Mouse (Mus musculus): ENCODE data around the gene Gm17334. TPM values are rescaled to one million over a fixed set of nuclear protein-coding genes. Genes with fewer than 3 reads are reported as not detected.

The Gm17334 gene
- polyA plus RNA-seq, 1 experiment, result 0.19 TPM

- Histone ChIP-seq H3K36me3 (ENCODE audit: control insufficient read depth, insufficient read depth) (peaks cover 21% of the 10 kb centered on the region), H3K4me3 (no peak overlapping the region), H3K4me2 (ENCODE audit: low read depth) (no peak overlapping the region), H3ac (ENCODE audit: control insufficient read depth, insufficient read length) (no peak overlapping the region), H3K79me2 (ENCODE audit: control insufficient read depth, insufficient read depth) (no peaks in the 10 kb centered on the region), H3K27me3 (ENCODE audit: control insufficient read depth, insufficient read depth, insufficient read length) (no peaks in the 10 kb centered on the region)
- TF ChIP-seq MAX (IDR thresholded peaks at IDR 0.05; ENCODE audit: low read depth) (no peak), SRF (IDR thresholded peaks at IDR 0.05; ENCODE audit: control insufficient read depth, insufficient read length, low read depth) (no peak), MYOD1 (IDR thresholded peaks at IDR 0.05; ENCODE audit: control insufficient read depth in 1 of 3, insufficient read length in 2 of 3, low read depth in 2 of 3) (no peak), POLR2AphosphoS2 (IDR thresholded peaks at IDR 0.05; ENCODE audit: insufficient read length, low read depth) (no peak), USF1 (IDR thresholded peaks at IDR 0.05; ENCODE audit: low read depth) (no peak), E2F4 (IDR thresholded peaks at IDR 0.05; ENCODE audit: insufficient read depth) (no peak), POLR2A (IDR thresholded peaks at IDR 0.05; ENCODE audit: insufficient read length, low read depth) (no peak), TCF12 (IDR thresholded peaks at IDR 0.05; ENCODE audit: insufficient read depth, poor library complexity, severe bottlenecking) (no peak), TCF3 (IDR thresholded peaks at IDR 0.05; ENCODE audit: insufficient read length, low read depth) (no peak), CEBPB (IDR thresholded peaks at IDR 0.05; ENCODE audit: insufficient read depth, poor library complexity, severe bottlenecking) (no peak), REST (IDR thresholded peaks at IDR 0.05; ENCODE audit: insufficient read depth, insufficient read length) (no peak), MYOG (IDR thresholded peaks at IDR 0.05; ENCODE audit: control insufficient read depth in 1 of 3, insufficient read depth in 1 of 3, insufficient read length in 2 of 3, low read depth in 2 of 3) (no peak)
Measured at GRCm38 (mm10) chr11:53781964-53782363, 9.0 kb upstream of the Gm17334 start.

GRCm38 (mm10) chr11:53781201-53781775, 8.3 kb upstream of the Gm17334 start:
- Histone ChIP-seq H3K27me3 (ENCODE audit: control insufficient read depth, insufficient read depth, insufficient read length) (no peaks in the 10 kb centered on the region), H3K4me2 (ENCODE audit: low read depth) (no peak overlapping the region), H3K36me3 (ENCODE audit: control insufficient read depth, insufficient read depth) (peaks cover 28% of the 10 kb centered on the region), H3K79me2 (ENCODE audit: control insufficient read depth, insufficient read depth) (no peaks in the 10 kb centered on the region), H3K4me3 (no peak overlapping the region), H3ac (ENCODE audit: control insufficient read depth, insufficient read length) (no peak overlapping the region)
- TF ChIP-seq POLR2A (IDR thresholded peaks at IDR 0.05; ENCODE audit: insufficient read length, low read depth) (no peak), E2F4 (IDR thresholded peaks at IDR 0.05; ENCODE audit: insufficient read depth) (no peak), POLR2AphosphoS2 (IDR thresholded peaks at IDR 0.05; ENCODE audit: insufficient read length, low read depth) (no peak), MYOG (IDR thresholded peaks at IDR 0.05; ENCODE audit: control insufficient read depth in 1 of 3, insufficient read depth in 1 of 3, insufficient read length in 2 of 3, low read depth in 2 of 3) (no peak), SRF (IDR thresholded peaks at IDR 0.05; ENCODE audit: control insufficient read depth, insufficient read length, low read depth) (no peak), REST (IDR thresholded peaks at IDR 0.05; ENCODE audit: insufficient read depth, insufficient read length) (no peak), CEBPB (IDR thresholded peaks at IDR 0.05; ENCODE audit: insufficient read depth, poor library complexity, severe bottlenecking) (no peak), TCF3 (IDR thresholded peaks at IDR 0.05; ENCODE audit: insufficient read length, low read depth) (no peak), MYOD1 (IDR thresholded peaks at IDR 0.05; ENCODE audit: control insufficient read depth in 1 of 3, insufficient read length in 2 of 3, low read depth in 2 of 3) (no peak)

- Histone ChIP-seq H3K36me3 (ENCODE audit: control insufficient read depth, insufficient read depth) (peaks cover 36% of the 10 kb centered on the region), H3ac (ENCODE audit: control insufficient read depth, insufficient read length) (no peak overlapping the region), H3K27me3 (ENCODE audit: control insufficient read depth, insufficient read depth, insufficient read length) (no peaks in the 10 kb centered on the region), H3K4me3 (no peak overlapping the region), H3K79me2 (ENCODE audit: control insufficient read depth, insufficient read depth) (no peaks in the 10 kb centered on the region), H3K4me2 (ENCODE audit: low read depth) (no peak overlapping the region)
- no peak for TF ChIP-seq REST (IDR thresholded peaks at IDR 0.05; ENCODE audit: insufficient read depth, insufficient read length)
- no peak for TF ChIP-seq MYOD1 (IDR thresholded peaks at IDR 0.05; ENCODE audit: control insufficient read depth in 1 of 3, insufficient read length in 2 of 3, low read depth in 2 of 3)
- TF ChIP-seq POLR2AphosphoS2 (IDR thresholded peaks at IDR 0.05; ENCODE audit: insufficient read length, low read depth), result peak; percentile 21
Measured at GRCm38 (mm10) chr11:53780262-53780661, 7.3 kb upstream of the Gm17334 start.

GRCm38 (mm10) chr11:53779808-53780207, 6.8 kb upstream of the Gm17334 start:
- H3K36me3 ChIP-seq (ENCODE audit: control insufficient read depth, insufficient read depth), result peaks cover 36% of the 10 kb centered on the region
- TF ChIP-seq POLR2A (IDR thresholded peaks at IDR 0.05; ENCODE audit: insufficient read length, low read depth) (no peak), CEBPB (IDR thresholded peaks at IDR 0.05; ENCODE audit: insufficient read depth, poor library complexity, severe bottlenecking) (no peak), MYOG (IDR thresholded peaks at IDR 0.05; ENCODE audit: control insufficient read depth in 1 of 3, insufficient read depth in 1 of 3, insufficient read length in 2 of 3, low read depth in 2 of 3) (no peak), MYOD1 (IDR thresholded peaks at IDR 0.05; ENCODE audit: control insufficient read depth in 1 of 3, insufficient read length in 2 of 3, low read depth in 2 of 3) (no peak), USF1 (IDR thresholded peaks at IDR 0.05; ENCODE audit: low read depth) (no peak), REST (IDR thresholded peaks at IDR 0.05; ENCODE audit: insufficient read depth, insufficient read length) (no peak), TCF3 (IDR thresholded peaks at IDR 0.05; ENCODE audit: insufficient read length, low read depth) (no peak), SRF (IDR thresholded peaks at IDR 0.05; ENCODE audit: control insufficient read depth, insufficient read length, low read depth) (no peak), POLR2AphosphoS2 (IDR thresholded peaks at IDR 0.05; ENCODE audit: insufficient read length, low read depth) (no peak), E2F4 (IDR thresholded peaks at IDR 0.05; ENCODE audit: insufficient read depth) (no peak), MAX (IDR thresholded peaks at IDR 0.05; ENCODE audit: low read depth) (no peak), TCF12 (IDR thresholded peaks at IDR 0.05; ENCODE audit: insufficient read depth, poor library complexity, severe bottlenecking) (no peak)
- H3K4me3 ChIP-seq, result no peak overlapping the region
- no peaks in the 10 kb centered on the region for H3K79me2 ChIP-seq (ENCODE audit: control insufficient read depth, insufficient read depth)
- no peak overlapping the region for H3K4me2 ChIP-seq (ENCODE audit: low read depth)
- H3K27me3 ChIP-seq (ENCODE audit: control insufficient read depth, insufficient read depth, insufficient read length), result no peaks in the 10 kb centered on the region
- no peak overlapping the region for H3ac ChIP-seq (ENCODE audit: control insufficient read depth, insufficient read length)

GRCm38 (mm10) chr11:53778455-53778854, 5.5 kb upstream of the Gm17334 start:
- peaks cover 47% of the 10 kb centered on the region for H3K36me3 ChIP-seq (ENCODE audit: control insufficient read depth, insufficient read depth)
- TF ChIP-seq MAX (IDR thresholded peaks at IDR 0.05; ENCODE audit: low read depth) (no peak), TCF12 (IDR thresholded peaks at IDR 0.05; ENCODE audit: insufficient read depth, poor library complexity, severe bottlenecking) (no peak), MYOG (IDR thresholded peaks at IDR 0.05; ENCODE audit: control insufficient read depth in 1 of 3, insufficient read depth in 1 of 3, insufficient read length in 2 of 3, low read depth in 2 of 3) (no peak), USF1 (IDR thresholded peaks at IDR 0.05; ENCODE audit: low read depth) (no peak), POLR2AphosphoS2 (IDR thresholded peaks at IDR 0.05; ENCODE audit: insufficient read length, low read depth) (no peak), POLR2A (IDR thresholded peaks at IDR 0.05; ENCODE audit: insufficient read length, low read depth) (no peak), REST (IDR thresholded peaks at IDR 0.05; ENCODE audit: insufficient read depth, insufficient read length) (no peak), CEBPB (IDR thresholded peaks at IDR 0.05; ENCODE audit: insufficient read depth, poor library complexity, severe bottlenecking) (no peak), MYOD1 (IDR thresholded peaks at IDR 0.05; ENCODE audit: control insufficient read depth in 1 of 3, insufficient read length in 2 of 3, low read depth in 2 of 3) (no peak), E2F4 (IDR thresholded peaks at IDR 0.05; ENCODE audit: insufficient read depth) (no peak), TCF3 (IDR thresholded peaks at IDR 0.05; ENCODE audit: insufficient read length, low read depth) (no peak), SRF (IDR thresholded peaks at IDR 0.05; ENCODE audit: control insufficient read depth, insufficient read length, low read depth) (no peak)
- no peak overlapping the region for H3K4me3 ChIP-seq
- no peaks in the 10 kb centered on the region for H3K27me3 ChIP-seq (ENCODE audit: control insufficient read depth, insufficient read depth, insufficient read length)
- H3ac ChIP-seq (ENCODE audit: control insufficient read depth, insufficient read length), result no peak overlapping the region
- no peaks in the 10 kb centered on the region for H3K79me2 ChIP-seq (ENCODE audit: control insufficient read depth, insufficient read depth)
- no peak overlapping the region for H3K4me2 ChIP-seq (ENCODE audit: low read depth)

Data from myocyte (in vitro differentiated cells).